Mouse (Mus musculus) kidney, postnatal 0 days (tissue): ENCODE results near the gene Cherp. TPM values are rescaled to one million over a fixed set of nuclear protein-coding genes. Genes with fewer than 3 reads are reported as not detected.

Experiments
- ATAC-seq: fragments of 200-750 bp; cut with Nextera tagmentation; replicated peaks from 2 replicates; pipeline ENCODE4 v1.8.0; 2017; ENCODE audit warnings: low read depth, moderate number of reproducible peaks, moderate TSS enrichment, moderate library complexity; ENCODE audit not compliant: low FRiP score
- DNase-seq: peaks from one replicate; pipeline ENCODE4 v3.0.0-alpha.2; 2016; ENCODE audit warnings: low spot score
- H3K27ac ChIP-seq: fragments of 300-500 bp; sonication (generic); 2 replicates; pipeline ENCODE4 v1.5.1; 2014; ENCODE audit warnings: mild to moderate bottlenecking
- H3K27me3 ChIP-seq: fragments of 300-500 bp; sonication (generic); 2 replicates; pipeline ENCODE4 v1.6.1; 2014; ENCODE audit warnings: low read length, mixed read lengths; ENCODE audit not compliant: insufficient read depth
- H3K36me3 ChIP-seq: fragments of 300-500 bp; sonication (generic); 2 replicates; pipeline ENCODE4 v1.6.1; 2014; ENCODE audit warnings: low read length, mixed read lengths; ENCODE audit not compliant: insufficient read depth
- H3K4me1 ChIP-seq: fragments of 300-500 bp; sonication (generic); replicated peaks from 2 replicates; pipeline ENCODE4 v1.6.1; 2014; ENCODE audit warnings: antibody characterized with exemption, low read length, mixed read lengths; ENCODE audit not compliant: insufficient read depth
- H3K4me2 ChIP-seq: fragments of 300-500 bp; sonication (generic); 2 replicates; pipeline ENCODE4 v1.6.1; 2014; ENCODE audit warnings: mild to moderate bottlenecking, low read length, moderate library complexity, mixed read lengths
- H3K4me3 ChIP-seq: fragments of 300-500 bp; sonication (generic); replicated peaks from 2 replicates; pipeline ENCODE4 v1.5.1; 2014; ENCODE audit warnings: low read depth, low read length
- H3K9ac ChIP-seq: fragments of 300-500 bp; sonication (generic); 2 replicates; pipeline ENCODE4 v1.6.1; 2014; ENCODE audit warnings: low read depth, low read length
- H3K9me3 ChIP-seq: fragments of 300-500 bp; sonication (generic); replicated peaks from 2 replicates; pipeline ENCODE4 v1.6.1; 2016; ENCODE audit warnings: low read length, inconsistent platforms, mixed read lengths
- CTCF ChIP-seq: IDR thresholded peaks from 2 replicates; pipeline ENCODE4 v1.5.1; 2016; ENCODE audit warnings: antibody characterized with exemption, low read depth, mild to moderate bottlenecking, moderate library complexity
- WGBS: fragments of 180-500 bp; shearing (Covaris S2); extraction: QIAGEN DNeasy Blood & Tissue Kit; methylation state at CpG from one replicate; pipeline ENCODE4 v1.1.7; 2014; 5-methylcytosine and 5-hydroxymethylcytosine counted together
- polyA plus RNA-seq: library from polyadenylated mRNA; unstranded; fragments of >200 nt; fragmentation: Nextera tagmentation; extraction: Ambion mirVana; gene quantifications from 2 replicates; pipeline ENCODE4 v1.2.1, GENCODE M21; 2015

The Cherp gene
- 38.7 and 39.1 TPM in 2 replicates for polyA plus RNA-seq

- peak within 1 kb of the TSS; percentile 90 for H3K27ac ChIP-seq
- no peaks in the 10 kb centered on the region for H3K27me3 ChIP-seq
- peak; percentile 99 for DNase-seq
- peak within 1 kb of the TSS; percentile 79 for H3K9ac ChIP-seq
- TF ChIP-seq CTCF: no peak
- peaks cover 7% of the 10 kb centered on the region; the same call in 1 of the 2 replicates for H3K4me1 ChIP-seq
- peaks cover 20% of the 10 kb centered on the region for H3K36me3 ChIP-seq
- peak within 1 kb of the TSS; percentile 84 for H3K4me3 ChIP-seq
- no peaks in the 10 kb centered on the region for H3K9me3 ChIP-seq
- H3K4me2 ChIP-seq: peak within 1 kb of the TSS; percentile 92
- peak; percentile 96 for ATAC-seq
- WGBS: under 1% methylated on average over 80 of the region's 80 CpGs
These were observed at the start of gene Cherp for GRCm38 (mm10) chr8:72474826-72475546. Gene Cherp, minus strand, starts transcription at chr8:72475226.

GRCm38 (mm10) chr8:72521888-72522287 lies 46.9 kb upstream of the Cherp start:
- H3K36me3 ChIP-seq: no peaks in the 10 kb centered on the region
- no peak for TF ChIP-seq CTCF
- H3K4me2 ChIP-seq: no peak overlapping the region
- H3K9ac ChIP-seq: no peak overlapping the region
- DNase-seq (no peak), ATAC-seq (no peak)
- no peaks in the 10 kb centered on the region for H3K4me1 ChIP-seq
- H3K9me3 ChIP-seq: no peaks in the 10 kb centered on the region
- no peak overlapping the region for H3K27ac ChIP-seq
- H3K27me3 ChIP-seq: no peaks in the 10 kb centered on the region
- H3K4me3 ChIP-seq: no peak overlapping the region

GRCm38 (mm10) chr8:72517421-72517988 lies 42.5 kb upstream of the Cherp start:
- H3K4me3 ChIP-seq: no peak overlapping the region
- no peak overlapping the region for H3K4me2 ChIP-seq
- WGBS: 87% methylated on average over 7 of the region's 7 CpGs
- ATAC-seq (no peak), DNase-seq (no peak)
- no peaks in the 10 kb centered on the region for H3K9me3 ChIP-seq
- H3K27ac ChIP-seq: no peak overlapping the region
- H3K36me3 ChIP-seq: no peaks in the 10 kb centered on the region
- TF ChIP-seq CTCF: no peak
- H3K9ac ChIP-seq: no peak overlapping the region
- H3K4me1 ChIP-seq: no peaks in the 10 kb centered on the region
- no peaks in the 10 kb centered on the region for H3K27me3 ChIP-seq

GRCm38 (mm10) chr8:72513158-72513557 lies 38.1 kb upstream of the Cherp start:
- no peak overlapping the region for H3K27ac ChIP-seq
- DNase-seq (no peak), ATAC-seq (no peak)
- TF ChIP-seq CTCF: no peak
- 0 out of 2 replicates have a peak, but pooled peaks cover 3% of the 10 kb centered on the region for H3K36me3 ChIP-seq
- no peak overlapping the region for H3K9ac ChIP-seq
- H3K4me3 ChIP-seq: no peak overlapping the region
- 64% methylated on average over 1 of the region's 1 CpGs for WGBS
- H3K4me2 ChIP-seq: no peak overlapping the region
- no peaks in the 10 kb centered on the region for H3K4me1 ChIP-seq
- no peaks in the 10 kb centered on the region for H3K27me3 ChIP-seq
- H3K9me3 ChIP-seq: no peaks in the 10 kb centered on the region

- TF ChIP-seq CTCF: no peak
- H3K9me3 ChIP-seq: no peaks in the 10 kb centered on the region
These were observed 37.6 kb upstream of the Cherp start for GRCm38 (mm10) chr8:72512648-72513047.

GRCm38 (mm10) chr8:72507505-72507904 lies 32.5 kb upstream of the Cherp start:
- DNase-seq (no peak), ATAC-seq (no peak)
- no peak for TF ChIP-seq CTCF
- Histone ChIP-seq H3K4me3 (no peak overlapping the region), H3K27ac (no peak overlapping the region), H3K36me3 (0 out of 2 replicates have a peak, but pooled peaks cover 3% of the 10 kb centered on the region), H3K4me1 (no peaks in the 10 kb centered on the region), H3K27me3 (no peaks in the 10 kb centered on the region), H3K9me3 (no peaks in the 10 kb centered on the region), H3K9ac (no peak overlapping the region), H3K4me2 (no peak overlapping the region)
- WGBS: 89% methylated on average over 1 of the region's 1 CpGs

More at GRCm38 (mm10) chr8:72512648-72513047, 37.6 kb upstream of the Cherp start:
- DNase-seq (no peak), ATAC-seq (no peak)
- Histone ChIP-seq H3K4me3 (no peak overlapping the region), H3K4me2 (no peak overlapping the region), H3K27me3 (no peaks in the 10 kb centered on the region), H3K36me3 (0 out of 2 replicates have a peak, but pooled peaks cover 3% of the 10 kb centered on the region), H3K9ac (no peak overlapping the region), H3K4me1 (no peaks in the 10 kb centered on the region), H3K27ac (no peak overlapping the region)
- 92% methylated on average over 1 of the region's 1 CpGs for WGBS
